Mouse (Mus musculus): ENCODE data around the gene Pcmtd2. TPM values are rescaled to one million over a fixed set of nuclear protein-coding genes. Genes with fewer than 3 reads are reported as not detected.

Gene Pcmtd2
- polyA plus RNA-seq (2014; fragmentation: Illumina TruSeq; extraction: RNeasy Lipid Tissue Mini Kit (QIAGEN cat#74804); ENCODE audit: low read depth, low replicate concordance), result 30.6 TPM

GRCm38 (mm10) chr2:181837372-181838292, at the start of gene Pcmtd2:
Gene Pcmtd2 (plus strand): TSS chr2:181837854.

GRCm38 (mm10) chr2:181863791-181864535, 26.3 kb downstream of the Pcmtd2 start, which contains the start of gene Polr3k:
Gene Polr3k (plus strand): TSS chr2:181864337.

Other genes with a start within 250 kb of the Pcmtd2 start
- 25.6 TPM for gene Prpf6, start 246.0 kb upstream of the Pcmtd2 start, polyA plus RNA-seq (2014; fragmentation: Illumina TruSeq; extraction: RNeasy Lipid Tissue Mini Kit (QIAGEN cat#74804); ENCODE audit: low read depth, low replicate concordance)
- gene Zfp512b, start 245.1 kb upstream of the Pcmtd2 start, polyA plus RNA-seq (2014; fragmentation: Illumina TruSeq; extraction: RNeasy Lipid Tissue Mini Kit (QIAGEN cat#74804); ENCODE audit: low read depth, low replicate concordance), result 13.4 TPM
- 14.0 TPM for gene Samd10, start 238.6 kb upstream of the Pcmtd2 start, polyA plus RNA-seq (2014; fragmentation: Illumina TruSeq; extraction: RNeasy Lipid Tissue Mini Kit (QIAGEN cat#74804); ENCODE audit: low read depth, low replicate concordance)
- gene Gm29797, start 180.8 kb upstream of the Pcmtd2 start, polyA plus RNA-seq (2014; fragmentation: Illumina TruSeq; extraction: RNeasy Lipid Tissue Mini Kit (QIAGEN cat#74804); ENCODE audit: low read depth, low replicate concordance), result not detected
- 0.13 TPM for gene Sox18, start 166.2 kb upstream of the Pcmtd2 start, polyA plus RNA-seq (2014; fragmentation: Illumina TruSeq; extraction: RNeasy Lipid Tissue Mini Kit (QIAGEN cat#74804); ENCODE audit: low read depth, low replicate concordance)
- 73.6 TPM for gene Tcea2, start 157.5 kb upstream of the Pcmtd2 start, polyA plus RNA-seq (2014; fragmentation: Illumina TruSeq; extraction: RNeasy Lipid Tissue Mini Kit (QIAGEN cat#74804); ENCODE audit: low read depth, low replicate concordance)
- gene Rgs19, start 143.9 kb upstream of the Pcmtd2 start, polyA plus RNA-seq (2014; fragmentation: Illumina TruSeq; extraction: RNeasy Lipid Tissue Mini Kit (QIAGEN cat#74804); ENCODE audit: low read depth, low replicate concordance), result 8.8 TPM
- gene Lkaaear1, start 139.4 kb upstream of the Pcmtd2 start, polyA plus RNA-seq (2014; fragmentation: Illumina TruSeq; extraction: RNeasy Lipid Tissue Mini Kit (QIAGEN cat#74804); ENCODE audit: low read depth, low replicate concordance), result 0.90 TPM
- 2.3 TPM for gene Oprl1, start 122.8 kb upstream of the Pcmtd2 start, polyA plus RNA-seq (2014; fragmentation: Illumina TruSeq; extraction: RNeasy Lipid Tissue Mini Kit (QIAGEN cat#74804); ENCODE audit: low read depth, low replicate concordance)
- 2.4 TPM for gene Myt1, start 74.5 kb upstream of the Pcmtd2 start, polyA plus RNA-seq (2014; fragmentation: Illumina TruSeq; extraction: RNeasy Lipid Tissue Mini Kit (QIAGEN cat#74804); ENCODE audit: low read depth, low replicate concordance)
- gene Polr3k, start 26.5 kb downstream of the Pcmtd2 start, polyA plus RNA-seq (2014; fragmentation: Illumina TruSeq; extraction: RNeasy Lipid Tissue Mini Kit (QIAGEN cat#74804); ENCODE audit: low read depth, low replicate concordance), result 13.5 TPM
- not detected for gene Gm14496, start 153.3 kb downstream of the Pcmtd2 start, polyA plus RNA-seq (2014; fragmentation: Illumina TruSeq; extraction: RNeasy Lipid Tissue Mini Kit (QIAGEN cat#74804); ENCODE audit: low read depth, low replicate concordance)